Mouse (Mus musculus) gastrocnemius, postnatal 10 days (tissue): ENCODE results near the gene Kif1b. TPM values are rescaled to one million over a fixed set of nuclear protein-coding genes. Genes with fewer than 3 reads are reported as not detected.

Source experiments
- DNase-seq: peaks from one replicate; pipeline ENCODE4 v3.0.0; 2021; ENCODE audit warnings: mixed read lengths
- total RNA-seq, 2 experiments: library from RNA; stranded (reverse); gene quantifications; 2 replicates each; pipeline ENCODE4 v1.2.3; 2021

Kif1b gene
- total RNA-seq, 2 experiments from 2014 or later: 245 to 257 TPM

DNA sequence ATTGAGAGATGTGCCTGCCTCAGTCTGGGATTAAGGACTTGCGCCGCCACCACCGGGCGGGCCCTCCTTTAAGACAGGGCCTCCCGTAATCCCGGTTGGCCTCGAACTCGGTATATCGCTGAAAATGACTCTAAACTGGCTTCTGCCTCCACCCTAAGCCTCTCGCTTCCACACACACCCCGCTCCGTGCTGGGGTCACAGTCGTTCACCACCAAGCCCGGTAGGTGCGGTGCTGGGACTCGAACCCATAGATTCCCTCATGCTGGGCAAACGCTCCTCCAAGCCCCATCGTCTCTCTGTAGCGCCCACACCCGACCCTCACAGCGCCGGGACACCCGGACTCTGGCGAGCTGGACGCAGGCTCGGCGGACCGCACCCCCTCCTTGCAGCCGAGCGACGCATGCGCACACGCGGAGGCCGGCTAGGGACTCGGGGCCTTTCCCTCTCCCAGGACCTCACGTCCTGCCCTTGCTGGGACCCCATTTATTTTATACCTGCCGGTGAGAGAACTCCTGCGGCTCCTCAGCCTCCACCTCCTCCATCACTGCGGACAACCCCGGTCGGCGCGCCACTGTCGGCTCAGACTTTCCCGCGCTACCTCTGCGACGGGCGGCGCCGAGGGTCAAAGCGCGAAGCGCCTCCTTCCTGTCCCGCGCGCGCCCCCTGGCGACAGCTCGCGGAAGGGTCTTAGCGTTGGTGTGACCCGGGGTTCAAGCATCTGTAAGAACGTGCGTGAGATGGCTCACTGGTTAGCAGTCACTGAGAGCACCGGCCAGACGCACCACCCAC lies 170.3 kb downstream of the Kif1b start, which contains the start of gene Cenps:
TSS of gene Cenps (minus strand) at position 648 of the 789 bp plus-strand sequence.
- DNase-seq: peak; percentile 95

DNA sequence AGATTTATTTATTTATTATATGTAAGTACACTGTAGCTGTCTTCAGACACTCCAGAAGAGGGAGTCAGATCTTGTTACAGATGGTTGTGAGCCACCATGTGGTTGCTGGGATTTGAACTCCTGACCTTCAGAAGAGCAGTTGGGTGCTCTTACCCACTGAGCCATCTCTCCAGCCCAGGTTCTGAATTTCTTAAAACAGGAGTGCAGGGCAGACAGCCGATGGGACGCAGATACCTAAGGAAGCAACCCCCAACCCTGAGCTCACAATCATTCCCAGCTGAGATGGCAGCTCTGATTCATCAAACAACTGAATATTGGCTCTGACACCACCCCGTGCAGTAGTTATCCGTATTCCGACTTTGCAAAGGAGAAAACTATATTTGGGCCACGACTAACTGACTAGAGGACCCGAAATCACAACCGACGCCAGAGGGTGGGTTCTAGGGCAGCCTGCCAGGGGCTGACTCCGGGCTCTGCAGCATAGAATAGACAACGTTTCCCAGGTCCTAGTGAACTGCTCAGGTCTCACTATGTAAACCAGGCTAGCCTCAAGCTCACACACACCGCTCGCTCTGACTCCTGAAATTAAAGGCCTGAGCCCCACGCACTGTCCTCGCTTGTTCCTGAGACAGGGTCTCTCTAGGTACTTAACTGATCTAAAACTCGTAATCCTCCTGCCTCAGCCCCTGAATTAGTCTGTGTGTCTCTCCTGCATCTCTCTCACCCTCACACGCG lies 171.2 kb downstream of the Kif1b start:
- peak; percentile 28 for DNase-seq

DNA sequence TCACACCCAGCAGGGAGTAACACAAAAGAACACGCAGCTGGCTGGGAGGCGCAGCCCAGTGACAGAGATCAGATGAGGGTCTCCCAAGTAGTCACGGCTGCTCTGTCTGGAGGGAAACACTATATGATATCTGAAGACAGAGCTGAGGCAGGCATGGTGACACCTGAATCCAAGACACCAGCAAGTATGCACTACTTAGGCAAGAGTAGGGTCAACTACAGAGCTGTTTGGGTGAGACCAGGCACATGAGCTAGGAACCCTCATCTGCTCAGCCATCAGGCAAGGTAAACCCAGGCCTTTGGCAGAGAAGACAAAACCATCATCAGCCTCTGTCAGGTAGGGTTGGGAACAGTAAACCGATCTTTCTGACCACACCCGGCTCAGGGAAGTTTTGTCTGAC lies 174.1 kb downstream of the Kif1b start:
- DNase-seq: no peak

DNA sequence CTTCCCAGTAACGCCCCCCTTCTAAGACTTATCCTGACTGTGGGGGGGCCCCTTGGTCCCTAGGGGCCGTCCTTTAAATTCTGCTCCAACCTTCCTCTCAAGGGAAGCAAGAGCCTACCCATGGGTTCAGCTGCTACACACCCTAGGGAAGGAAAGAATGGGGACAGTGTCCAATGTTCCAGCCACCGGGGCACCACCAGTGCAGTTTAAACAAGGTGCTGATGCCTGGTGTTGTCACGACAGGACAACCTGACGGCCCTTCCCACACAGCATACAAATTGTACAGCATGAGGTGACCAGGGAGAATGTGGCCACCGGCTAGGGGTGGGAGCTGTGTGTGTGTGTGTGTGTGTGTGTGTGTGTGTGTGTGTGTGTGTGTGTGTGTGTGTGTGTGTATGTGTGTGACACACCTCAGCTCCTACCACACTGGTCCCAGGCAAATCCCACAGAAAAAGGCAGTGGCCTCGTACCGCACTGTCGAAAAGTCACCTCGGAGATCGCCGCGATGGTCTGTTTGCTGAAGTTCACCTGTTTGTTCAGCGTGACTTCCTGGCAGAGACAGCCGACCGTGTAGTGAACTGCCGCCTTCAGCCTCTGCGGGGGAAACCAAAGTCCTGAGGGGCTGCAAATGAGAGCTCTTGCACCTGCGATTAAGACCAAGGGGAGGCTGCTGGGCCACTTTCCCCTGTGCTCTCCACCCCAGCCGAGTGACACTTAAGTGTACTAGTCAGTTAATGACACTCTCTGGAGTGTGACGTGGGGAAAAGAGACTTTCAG lies 175.5 kb downstream of the Kif1b start:
- no peak for DNase-seq

DNA sequence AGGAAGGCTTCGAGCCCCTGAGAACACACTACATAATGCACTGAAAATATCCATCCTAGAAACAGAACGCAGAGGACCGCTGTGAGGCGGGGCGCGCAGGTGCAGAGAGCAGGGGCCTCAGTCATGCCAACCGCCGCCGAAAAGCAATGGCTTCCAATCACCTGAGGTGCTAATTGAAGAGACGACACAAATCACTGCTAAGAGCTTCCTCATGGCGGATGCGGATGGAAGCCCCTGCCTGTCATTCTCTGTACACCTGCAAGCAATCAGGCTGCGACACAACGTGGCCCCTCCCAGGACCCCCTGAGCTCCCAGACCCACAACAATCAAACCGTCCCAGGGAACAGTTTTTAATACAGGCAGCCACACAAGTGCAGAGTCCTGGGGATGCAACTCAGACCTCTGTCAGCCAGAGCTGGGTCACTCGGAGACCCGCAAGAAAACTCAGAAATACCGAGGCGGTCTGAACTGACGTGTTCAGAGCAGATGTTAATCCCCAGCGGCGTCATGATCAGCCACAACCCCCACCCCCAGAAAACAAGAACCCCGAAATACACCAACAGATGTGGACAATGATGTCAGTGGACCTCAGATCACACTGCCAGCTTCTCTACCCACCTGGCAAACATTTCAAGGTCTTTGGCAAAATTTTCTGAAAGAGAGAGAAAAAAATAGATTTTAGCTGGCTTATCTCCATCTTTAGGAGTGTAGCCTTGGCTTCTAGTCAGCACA lies 176.3 kb downstream of the Kif1b start:
- DNase-seq: no peak

GRCm38 (mm10) chr4:149128467-149128866 lies 179.0 kb downstream of the Kif1b start:
- no peak for DNase-seq

DNA sequence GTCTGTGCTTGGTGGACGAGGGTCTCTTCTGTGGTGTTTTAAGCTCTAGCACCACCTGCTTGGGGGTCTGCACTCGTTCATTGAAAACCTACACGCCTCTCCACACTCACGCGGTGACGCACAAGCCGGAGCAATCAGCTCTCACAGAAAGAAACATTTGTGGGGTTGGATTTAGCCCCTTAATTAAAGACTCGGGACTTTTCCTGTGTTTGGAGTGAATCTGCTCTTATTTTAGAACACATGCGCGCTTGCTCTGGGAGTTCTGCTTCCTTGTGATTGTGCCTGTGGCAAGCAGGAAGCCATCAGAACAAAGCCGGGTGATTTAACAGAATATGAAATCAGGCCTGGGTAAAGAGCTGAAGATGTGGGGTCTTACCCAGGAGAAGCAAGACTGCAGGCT lies 180.8 kb downstream of the Kif1b start, which contains the start of gene Cort:
TSS of gene Cort (minus strand) at position 101 of the 400 bp plus-strand sequence.
- no peak for DNase-seq

Other genes starting within 250 kb of the Kif1b start
- 10 to 100 TPM; 23.2 to 26.5 TPM for gene Pex14, start 207.8 kb downstream of the Kif1b start, total RNA-seq
- 10 to 100 TPM; 36.3 to 39.5 TPM for gene Dffa, start 203.5 kb downstream of the Kif1b start, total RNA-seq
- under 1 TPM; 0.63 to 0.97 TPM for gene Cort, start 180.9 kb downstream of the Kif1b start, total RNA-seq
- 10 to 100 TPM in 1 of 2 experiments, 1 to 10 TPM in 1; 8.8 to 10.7 TPM for gene Cenps, start 170.1 kb downstream of the Kif1b start, total RNA-seq
- gene Pgd, start 140.9 kb downstream of the Kif1b start, total RNA-seq: 10 to 100 TPM; 27.1 to 31.3 TPM
- 10 to 100 TPM; 45.4 to 49.7 TPM for gene Ube4b, start 119.1 kb upstream of the Kif1b start, total RNA-seq
- 10 to 100 TPM in 1 of 2 experiments, 1 to 10 TPM in 1; 8.3 to 10.0 TPM for gene Rbp7, start 147.3 kb upstream of the Kif1b start, total RNA-seq
- gene Tmem274, start 169.7 kb upstream of the Kif1b start, total RNA-seq: not detected
- gene Nmnat1, start 177.5 kb upstream of the Kif1b start, total RNA-seq: 10 to 100 TPM; 16.0 to 16.1 TPM
- 10 to 100 TPM; 17.0 to 21.5 TPM for gene Lzic, start 177.5 kb upstream of the Kif1b start, total RNA-seq
- 10 to 100 TPM; 61.4 to 76.9 TPM for gene Ctnnbip1, start 210.5 kb upstream of the Kif1b start, total RNA-seq